Mouse (Mus musculus) ES-E14 (cell line): Measurements from ENCODE around the gene Tsga13. TPM values are rescaled to one million over a fixed set of nuclear protein-coding genes. Genes with fewer than 3 reads are reported as not detected.
A peak's percentile ranks its signal among the peaks of the same experiment; 100 is the strongest.

Source experiments
- DNase-seq: peaks from one replicate; pipeline ENCODE4 v3.0.0-alpha.2; 2013; ENCODE audit warnings: low read depth, low spot score
- H3K27ac ChIP-seq: 2 replicates; pipeline ENCODE4 v1.5.1; 2012; ENCODE audit warnings: low read depth, mild to moderate bottlenecking, low read length, moderate library complexity, mixed read lengths; ENCODE audit not compliant: poor library complexity, insufficient read depth, severe bottlenecking
- H3K36me3 ChIP-seq: 2 replicates; pipeline ENCODE4 v1.6.1; 2012; ENCODE audit warnings: mild to moderate bottlenecking, low read length, moderate library complexity, mixed read lengths; ENCODE audit not compliant: control insufficient read depth, poor library complexity, insufficient read depth, severe bottlenecking
- H3K4me1 ChIP-seq, 2 experiments: fragments of 150-350 bp in 1 of 2; sonication (generic) in 1 of 2; 2 replicates each; pipeline ENCODE4 v1.6.1; 2012; ENCODE audit warnings: low read length in 2 of 2, mild to moderate bottlenecking in 1 of 2, mixed read lengths in 1 of 2; ENCODE audit not compliant: control insufficient read depth in 2 of 2, insufficient read depth in 2 of 2, poor library complexity in 1 of 2
- H3K4me3 ChIP-seq, 2 experiments: fragments of 150-350 bp in 1 of 2; sonication (generic) in 1 of 2; 2 replicates each; pipeline ENCODE4 v1.5.1; 2012; ENCODE audit warnings: low read length in 2 of 2, low read depth in 1 of 2, mild to moderate bottlenecking in 1 of 2, mixed read lengths in 1 of 2; ENCODE audit not compliant: insufficient read depth in 1 of 2, poor library complexity in 1 of 2, severe bottlenecking in 1 of 2
- H3K9ac ChIP-seq: 2 replicates; pipeline ENCODE4 v1.6.1; 2012; ENCODE audit warnings: low read depth, mild to moderate bottlenecking, low read length, mixed read lengths; ENCODE audit not compliant: poor library complexity, insufficient read depth, severe bottlenecking
- H3K9me3 ChIP-seq: fragments of 150-350 bp; sonication (generic); 2 replicates; pipeline ENCODE4 v1.6.1; 2012; ENCODE audit warnings: low read depth, mild to moderate bottlenecking, low read length; ENCODE audit not compliant: control insufficient read depth, insufficient read depth
- CHD2 ChIP-seq: IDR thresholded peaks from 2 replicates; pipeline ENCODE4 v1.6.1; 2014; ENCODE audit warnings: mild to moderate bottlenecking, low read depth, low read length, inconsistent platforms
- HCFC1 ChIP-seq: IDR thresholded peaks from 2 replicates; pipeline ENCODE4 v1.6.1; 2012; ENCODE audit warnings: low read length, inconsistent platforms, borderline replicate concordance; ENCODE audit not compliant: insufficient read depth
- MAFK ChIP-seq: IDR thresholded peaks from 2 replicates; pipeline ENCODE4 v1.6.1; 2014; ENCODE audit warnings: mild to moderate bottlenecking, low read depth, low read length, inconsistent platforms; ENCODE audit not compliant: insufficient read depth
- ZC3H11A ChIP-seq: IDR thresholded peaks from 2 replicates; pipeline ENCODE4 v1.6.1; 2012; ENCODE audit warnings: low read depth, mild to moderate bottlenecking, inconsistent platforms, low read length, borderline replicate concordance
- ZNF384 ChIP-seq: IDR thresholded peaks from 2 replicates; pipeline ENCODE4 v1.6.1; 2012; ENCODE audit warnings: low read depth, low read length, inconsistent platforms
- in situ Hi-C, 2 experiments: fragments of 600-800 bp; cut with MboI; formaldehyde crosslinking; loops; one replicate each; pipeline ENCODE4 v1.15.1; 2025; ENCODE audit warnings: low sequenced_read_pairs in 2 of 2, inconsistent platforms in 1 of 2; ENCODE audit not compliant: unreplicated experiment in 2 of 2
- total RNA-seq: library from RNA; depleted of rRNA; stranded (reverse); fragments of 300-350 nt; gene quantifications from 2 replicates; pipeline ENCODE4 v1.2.3, GENCODE M21; 2012

Tsga13 gene
- total RNA-seq, 1 experiment = not detected

- Histone ChIP-seq H3K27ac (no peak overlapping the region), H3K36me3 (no peaks in the 10 kb centered on the region), H3K9me3 (no peaks in the 10 kb centered on the region), H3K4me1 (no peaks in the 10 kb centered on the region; a peak in 2 of 4 replicates), H3K4me3 (peak overlapping the region; percentile 98 to 100), H3K9ac (peak overlapping the region; percentile 86)
- no peak for DNase-seq
- TF ChIP-seq HCFC1 (no peak), ZC3H11A (no peak), CHD2 (0 out of 2 replicates have a peak, but pooled peaks have one; percentile 12), ZNF384 (peak; percentile 57), MAFK (no peak)
- in situ Hi-C loops = no loop called here
These were observed 19.6 kb downstream of the Tsga13 start for GRCm38 (mm10) chr6:30895819-30896194.

- no peak overlapping the region for H3K27ac ChIP-seq
- TF ChIP-seq CHD2 (no peak), MAFK (no peak), HCFC1 (no peak), ZNF384 (no peak), ZC3H11A (no peak)
- no peak overlapping the region for H3K4me3 ChIP-seq
- no peaks in the 10 kb centered on the region for H3K36me3 ChIP-seq
- no peak overlapping the region for H3K9ac ChIP-seq
- in situ Hi-C loops = no loop called here
- H3K9me3 ChIP-seq = no peaks in the 10 kb centered on the region
- H3K4me1 ChIP-seq = no peaks in the 10 kb centered on the region; a peak in 2 of 4 replicates
- DNase-seq = no peak
These were observed 22.3 kb downstream of the Tsga13 start for GRCm38 (mm10) chr6:30893081-30893480.

- Histone ChIP-seq H3K9me3 (no peaks in the 10 kb centered on the region), H3K36me3 (no peaks in the 10 kb centered on the region), H3K4me1 (no peaks in the 10 kb centered on the region), H3K9ac (no peak overlapping the region), H3K27ac (no peak overlapping the region), H3K4me3 (no peak overlapping the region)
- TF ChIP-seq CHD2 = no peak
- no peak for TF ChIP-seq HCFC1
- no peak for TF ChIP-seq ZC3H11A
- no peak for TF ChIP-seq ZNF384
- no peak for TF ChIP-seq MAFK
- in situ Hi-C loops = no loop called here
- DNase-seq = no peak
These were observed 23.6 kb downstream of the Tsga13 start for GRCm38 (mm10) chr6:30891761-30892160.

DNA sequence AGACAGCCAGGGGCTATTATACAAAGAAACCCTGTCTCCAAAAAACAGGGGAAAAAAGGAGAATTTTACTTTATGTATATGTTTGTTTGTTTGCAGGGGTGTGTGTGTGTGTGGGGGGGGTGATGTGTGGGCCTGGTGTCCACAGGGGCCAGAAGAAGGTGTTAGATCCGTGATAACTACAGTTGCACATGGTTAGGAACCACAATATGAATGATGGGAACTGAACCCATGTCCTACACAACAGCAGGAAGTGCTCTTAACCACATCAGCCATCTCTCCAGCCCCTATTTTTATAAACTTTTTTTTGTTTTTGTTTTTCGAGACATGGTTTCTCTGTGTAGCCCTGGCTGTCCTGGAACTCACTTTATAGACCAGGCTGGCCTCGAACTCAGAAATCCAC lies 30.5 kb downstream of the Tsga13 start:
- TF ChIP-seq CHD2 (no peak), MAFK (no peak), HCFC1 (no peak), ZNF384 (no peak), ZC3H11A (no peak)
- in situ Hi-C loops = no loop called here
- H3K36me3 ChIP-seq = no peaks in the 10 kb centered on the region

DNA sequence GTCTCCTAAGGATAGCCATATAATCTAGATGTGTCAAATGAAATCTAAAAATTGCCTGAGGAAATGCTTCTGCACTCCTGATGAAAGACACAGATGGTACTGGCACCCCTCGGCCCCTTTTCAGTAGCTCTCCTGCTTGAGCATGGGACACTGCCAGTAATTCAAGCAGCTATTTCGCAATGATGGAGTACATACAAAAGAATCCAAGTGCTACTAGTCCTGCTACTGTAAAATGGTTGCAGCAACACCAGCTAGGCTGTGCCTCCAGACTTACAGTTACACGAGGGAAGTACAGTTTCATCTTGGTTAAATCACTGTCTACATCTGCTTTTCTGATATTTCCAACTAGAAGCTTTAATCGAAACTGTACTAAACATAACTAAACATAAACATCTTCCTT lies 31.9 kb downstream of the Tsga13 start:
- in situ Hi-C loops = no loop called here
- Histone ChIP-seq H3K9me3 (no peaks in the 10 kb centered on the region), H3K4me1 (no peaks in the 10 kb centered on the region), H3K36me3 (no peaks in the 10 kb centered on the region), H3K9ac (no peak overlapping the region), H3K27ac (no peak overlapping the region), H3K4me3 (no peak overlapping the region)
- DNase-seq = no peak
- TF ChIP-seq MAFK = no peak
- TF ChIP-seq ZNF384 = no peak
- no peak for TF ChIP-seq CHD2
- no peak for TF ChIP-seq ZC3H11A
- no peak for TF ChIP-seq HCFC1

More for the DNA sequence above, 30.5 kb downstream of the Tsga13 start:
- no peak for DNase-seq
- Histone ChIP-seq H3K4me1 (no peaks in the 10 kb centered on the region), H3K9me3 (no peaks in the 10 kb centered on the region), H3K9ac (no peak overlapping the region), H3K27ac (no peak overlapping the region), H3K4me3 (no peak overlapping the region)
